Mouse (Mus musculus) brown adipose tissue, adult 24 weeks (tissue): ENCODE data around the gene Il5ra. TPM values are rescaled to one million over a fixed set of nuclear protein-coding genes. Genes with fewer than 3 reads are reported as not detected.

ENCODE experiments used
- H3K27ac ChIP-seq: fragments of 200-500 bp; replicated peaks from 2 replicates; pipeline ENCODE4 v1.5.1; 2012; ENCODE audit warnings: low read depth, mild to moderate bottlenecking, low read length
- H3K4me1 ChIP-seq: fragments of 200-500 bp; 2 replicates; pipeline ENCODE4 v1.6.1; 2012; ENCODE audit warnings: low read length, mixed read lengths; ENCODE audit not compliant: control insufficient read depth, insufficient read depth, insufficient read length
- H3K4me3 ChIP-seq: fragments of 200-500 bp; 2 replicates; pipeline ENCODE4 v1.5.1; 2012; ENCODE audit warnings: low read depth, mild to moderate bottlenecking, low read length, moderate library complexity; ENCODE audit not compliant: insufficient read depth
- polyA plus RNA-seq: library from polyadenylated mRNA; stranded (reverse); fragments of >200 nt; gene quantifications from 2 replicates; pipeline ENCODE4 v1.2.4, GENCODE M21; 2012; ENCODE audit not compliant: missing spikeins, insufficient read depth, insufficient read length

Gene Il5ra
- not detected in 2 replicates for polyA plus RNA-seq

DNA sequence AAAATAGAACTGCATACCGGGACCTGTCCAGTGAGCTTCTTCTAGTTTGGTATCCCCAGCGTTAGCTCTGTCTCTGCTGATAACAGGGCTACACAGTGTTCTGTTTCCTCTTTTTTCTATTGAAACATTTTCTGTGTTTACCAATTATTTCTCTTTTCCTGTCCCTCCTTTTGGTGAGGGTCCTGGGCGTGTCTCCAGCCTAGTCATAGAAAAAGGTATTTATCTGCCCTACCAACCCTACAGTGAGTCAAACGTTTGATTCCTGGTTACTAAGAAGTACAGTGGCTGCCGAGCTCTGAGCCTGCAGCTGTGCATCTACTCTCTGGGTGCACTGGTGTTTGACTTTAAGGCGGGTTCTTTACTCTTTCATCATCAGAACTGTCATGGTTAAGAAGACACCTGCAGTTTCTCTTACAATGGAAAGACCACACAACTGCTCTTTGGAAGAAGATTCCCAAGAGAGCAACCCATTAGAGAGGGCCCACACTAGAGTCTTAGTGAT, at the start of gene Il5ra:
Gene Il5ra (minus strand): TSS at position 151 of the 502 bp plus-strand sequence.
- H3K4me1 ChIP-seq = no peaks in the 10 kb centered on the region
- H3K27ac ChIP-seq = no peak within 1 kb of the TSS
- no peak within 1 kb of the TSS for H3K4me3 ChIP-seq

DNA sequence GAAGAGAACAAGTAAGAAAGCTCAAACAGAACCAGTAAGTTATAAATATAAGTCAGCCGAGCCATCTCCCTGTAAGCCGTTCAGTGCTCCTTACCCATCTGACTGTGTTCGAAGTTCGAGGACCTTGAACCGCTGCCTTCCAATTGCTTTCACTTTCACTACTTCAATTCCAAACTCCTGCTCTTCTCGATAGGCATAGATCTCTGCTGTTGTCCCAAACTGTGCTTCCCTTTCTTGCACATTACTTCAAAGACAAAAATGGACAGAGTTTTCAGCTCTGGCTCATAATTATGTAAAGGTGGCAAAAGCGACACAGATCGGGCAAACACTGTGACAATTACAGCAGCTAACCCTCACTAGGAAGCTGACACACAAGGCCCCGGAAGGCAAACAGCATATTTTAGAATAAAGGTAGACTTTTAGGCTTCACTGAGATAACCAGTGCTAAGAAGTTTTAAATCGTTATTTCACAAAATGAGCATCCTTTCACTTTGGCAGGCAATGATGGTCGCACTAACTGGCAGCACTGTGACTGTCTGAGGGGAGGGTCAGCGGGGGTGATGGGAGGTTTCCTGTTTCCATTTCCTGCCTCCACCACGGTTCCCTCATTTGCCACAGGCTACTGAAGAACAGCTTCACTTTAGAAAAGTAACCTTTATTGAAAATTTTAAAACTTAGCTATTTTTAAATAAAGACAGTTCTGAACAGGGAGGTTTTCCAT, 45.4 kb upstream of the Il5ra start:
- H3K4me1 ChIP-seq = peaks cover 2% of the 10 kb centered on the region; the same call in 1 of the 2 replicates
- no peak overlapping the region for H3K27ac ChIP-seq

DNA sequence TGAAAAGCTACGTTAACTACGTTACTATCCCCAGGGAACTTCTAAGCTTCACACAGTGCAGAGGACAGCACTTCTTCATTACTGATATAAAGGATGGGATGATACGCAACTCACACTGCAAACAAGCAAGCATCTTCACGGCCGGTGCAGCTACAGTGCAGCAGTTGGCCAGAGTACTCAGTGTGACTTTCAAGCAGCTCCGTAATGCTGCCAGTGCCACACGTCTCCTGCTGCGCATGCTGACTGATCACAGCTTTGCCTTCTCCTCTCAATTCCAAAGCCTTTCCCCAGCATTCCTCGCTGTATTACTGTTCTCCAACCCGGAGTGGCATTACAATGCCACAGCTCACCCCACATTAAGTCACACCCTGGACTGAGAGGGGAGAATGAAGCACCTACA, 44.8 kb upstream of the Il5ra start:
- H3K4me1 ChIP-seq = 0 out of 2 replicates have a peak, but pooled peaks cover 2% of the 10 kb centered on the region
- H3K4me3 ChIP-seq = no peak overlapping the region
- no peak overlapping the region for H3K27ac ChIP-seq

More for the DNA sequence above, 45.4 kb upstream of the Il5ra start:
- H3K4me3 ChIP-seq = no peak overlapping the region

DNA sequence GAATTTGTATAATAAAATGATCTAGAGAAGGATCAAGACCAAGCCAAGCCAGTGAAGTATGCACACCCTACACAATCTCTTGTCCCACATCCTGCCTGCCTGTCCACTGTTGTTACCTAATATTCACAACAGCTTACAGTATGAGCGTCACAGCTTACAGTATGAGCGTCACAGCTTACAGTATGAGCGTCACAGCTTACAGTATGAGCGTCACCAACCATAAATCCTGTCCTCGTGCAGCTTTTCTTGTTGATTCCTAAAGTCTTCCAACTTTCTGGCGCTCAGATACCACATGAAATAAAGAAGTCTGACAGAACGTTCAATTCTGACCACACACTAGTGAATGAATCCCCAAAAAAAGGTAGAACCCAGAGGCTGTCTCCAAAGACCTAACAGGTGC, 44.3 kb upstream of the Il5ra start:
- Histone ChIP-seq H3K27ac (no peak overlapping the region), H3K4me3 (no peak overlapping the region), H3K4me1 (no peaks in the 10 kb centered on the region)

DNA sequence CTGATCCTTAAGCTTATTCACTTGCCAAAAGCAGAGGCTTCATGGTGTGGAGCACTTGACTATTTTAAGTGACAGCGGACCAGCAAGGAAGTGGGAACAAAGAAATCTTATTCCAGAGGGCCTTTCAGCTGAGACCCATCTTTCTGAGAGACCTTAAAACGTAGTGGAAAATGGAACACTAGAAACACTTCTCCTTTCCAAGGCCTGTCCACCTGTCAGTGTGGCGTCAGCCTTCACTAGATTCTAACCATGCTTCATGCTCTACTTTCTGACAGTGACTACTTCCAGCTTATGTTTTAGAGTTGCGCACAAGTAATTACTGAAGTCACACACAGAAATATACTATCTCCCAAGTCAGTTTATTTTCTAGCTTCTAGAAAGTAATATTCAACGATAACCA, 43.6 kb upstream of the Il5ra start:
- H3K4me3 ChIP-seq = no peak overlapping the region
- no peak overlapping the region for H3K27ac ChIP-seq
- no peaks in the 10 kb centered on the region for H3K4me1 ChIP-seq

DNA sequence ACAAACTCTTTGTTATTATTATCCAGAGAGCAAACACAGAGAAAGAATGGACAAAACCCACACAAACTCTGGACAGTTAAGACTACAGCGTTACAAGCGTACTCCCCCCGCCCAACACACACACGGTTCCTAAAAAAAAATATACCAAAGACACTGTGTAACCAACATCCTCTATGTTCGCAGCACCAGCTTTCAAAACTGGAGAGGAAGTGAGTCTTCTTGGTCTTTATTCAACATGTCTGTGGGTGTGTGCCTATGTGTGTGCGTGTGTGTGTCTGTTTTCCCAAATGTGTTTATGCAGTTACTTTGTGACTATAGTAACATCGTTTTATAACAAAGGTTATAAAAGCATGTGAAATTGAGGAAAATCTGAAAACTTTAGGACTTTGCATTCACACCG, 42.6 kb upstream of the Il5ra start:
- Histone ChIP-seq H3K4me3 (no peak overlapping the region), H3K4me1 (no peaks in the 10 kb centered on the region), H3K27ac (no peak overlapping the region)

DNA sequence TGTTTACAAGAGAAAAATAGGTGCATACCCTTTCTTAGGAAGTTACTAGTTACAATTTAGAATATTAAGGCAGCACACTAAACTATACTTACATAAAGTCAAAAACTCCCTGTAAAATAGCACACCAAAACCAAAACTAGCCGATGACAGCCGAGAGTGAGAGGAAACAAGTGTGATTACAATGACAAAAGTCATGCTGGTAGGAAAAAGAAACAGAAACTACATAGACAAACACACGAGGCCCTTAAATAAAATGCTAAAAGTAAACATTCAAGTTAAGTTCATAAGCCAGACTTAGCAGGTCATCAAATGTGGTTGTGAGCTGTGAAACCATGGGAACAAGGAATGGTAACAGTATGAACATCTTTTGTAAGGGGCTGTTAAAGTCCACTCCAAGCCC, 38.3 kb upstream of the Il5ra start:
- no peak overlapping the region for H3K4me3 ChIP-seq
- no peaks in the 10 kb centered on the region for H3K4me1 ChIP-seq
- no peak overlapping the region for H3K27ac ChIP-seq

DNA sequence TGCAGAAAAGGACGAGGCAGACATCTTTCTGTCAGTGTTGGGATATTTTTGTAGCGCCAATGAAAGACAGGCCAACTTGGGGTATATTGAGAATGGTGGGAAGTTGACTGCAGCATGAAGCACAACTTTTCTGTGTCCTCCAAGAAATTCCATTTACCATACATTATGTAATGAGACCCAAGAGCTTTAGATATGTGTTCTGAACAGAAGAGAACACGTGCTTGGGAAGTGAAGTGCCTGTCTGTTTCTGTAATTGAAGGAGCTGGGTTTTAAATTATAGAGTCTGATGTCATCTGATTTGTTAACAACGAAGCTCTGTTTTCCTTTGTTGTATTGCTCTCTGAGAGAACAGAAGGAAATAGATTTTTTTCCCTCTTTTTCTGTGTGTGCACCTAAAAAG, 21.2 kb upstream of the Il5ra start:
- Histone ChIP-seq H3K27ac (no peak overlapping the region), H3K4me1 (no peaks in the 10 kb centered on the region), H3K4me3 (peak overlapping the region; percentile 70)

DNA sequence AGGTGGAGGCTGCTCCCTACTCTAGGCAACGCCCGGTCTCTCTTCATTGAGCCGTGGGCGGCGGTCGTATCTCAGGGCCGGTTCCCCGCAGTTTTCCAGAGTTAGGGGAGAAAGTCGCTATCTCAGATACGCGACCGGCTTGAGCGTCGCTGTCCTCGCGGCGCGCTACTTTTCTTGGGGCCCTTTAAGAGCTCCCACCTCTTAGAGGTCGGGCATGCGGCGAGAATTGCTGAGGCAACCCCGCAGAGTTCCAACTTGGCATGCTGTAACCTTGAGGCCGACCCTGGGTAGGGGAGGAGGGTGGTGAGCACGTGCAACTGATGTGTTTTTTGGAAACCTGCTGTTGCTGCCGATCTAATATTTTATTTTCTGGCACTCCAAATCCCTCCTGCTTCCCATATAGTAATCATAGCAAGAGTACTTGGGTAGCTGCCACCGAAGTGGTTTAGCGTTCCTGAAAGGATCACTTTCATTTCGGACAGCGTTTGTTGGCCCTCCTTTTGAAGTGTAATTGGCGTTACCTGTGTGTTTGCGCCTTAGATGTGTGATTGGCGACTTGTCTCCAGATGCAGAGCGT, 20.5 kb upstream of the Il5ra start:
- H3K27ac ChIP-seq = 0 out of 2 replicates have a peak overlapping the region, but pooled peaks have one; percentile 9
- no peaks in the 10 kb centered on the region for H3K4me1 ChIP-seq

DNA sequence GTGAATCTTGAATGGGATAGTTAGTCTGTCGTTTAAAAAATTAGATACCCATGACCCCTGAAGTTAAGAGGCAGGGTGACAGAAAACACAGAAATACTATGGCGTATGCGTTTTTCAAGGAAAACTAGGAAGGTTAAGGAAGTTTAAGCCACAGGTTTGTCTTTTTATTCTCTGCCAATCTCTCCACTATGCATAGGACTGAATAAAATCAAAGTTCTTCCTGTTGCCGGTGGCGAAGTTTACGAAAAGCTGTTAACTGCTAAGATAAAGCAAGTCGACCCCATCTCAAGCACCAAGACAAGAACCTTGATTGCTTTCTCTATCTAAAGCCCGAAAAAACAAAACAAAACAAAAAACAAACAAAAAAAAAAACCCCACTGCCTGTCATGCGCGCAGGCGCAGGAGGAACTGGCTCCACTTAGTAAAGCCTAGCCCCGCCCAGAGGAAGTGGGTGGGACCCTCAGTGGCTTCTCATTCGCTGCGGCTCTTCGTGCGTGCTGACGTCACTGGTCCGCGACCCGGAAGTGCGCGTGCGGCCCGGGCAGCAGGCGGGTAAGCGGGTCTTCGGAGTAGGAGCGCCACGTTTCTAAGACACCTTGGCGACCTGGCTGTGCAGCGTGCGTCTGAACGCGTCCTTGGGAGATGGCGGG, 19.9 kb upstream of the Il5ra start, which contains the start of gene Trnt1:
Gene Trnt1 (plus strand): TSS at position 481 of the 650 bp plus-strand sequence.
- Histone ChIP-seq H3K4me3 (peak within 1 kb of the TSS; percentile 70), H3K4me1 (no peaks in the 10 kb centered on the region), H3K27ac (peak within 1 kb of the TSS; percentile 65)

More for the DNA sequence above, 20.5 kb upstream of the Il5ra start:
- peak overlapping the region; percentile 70 for H3K4me3 ChIP-seq

DNA sequence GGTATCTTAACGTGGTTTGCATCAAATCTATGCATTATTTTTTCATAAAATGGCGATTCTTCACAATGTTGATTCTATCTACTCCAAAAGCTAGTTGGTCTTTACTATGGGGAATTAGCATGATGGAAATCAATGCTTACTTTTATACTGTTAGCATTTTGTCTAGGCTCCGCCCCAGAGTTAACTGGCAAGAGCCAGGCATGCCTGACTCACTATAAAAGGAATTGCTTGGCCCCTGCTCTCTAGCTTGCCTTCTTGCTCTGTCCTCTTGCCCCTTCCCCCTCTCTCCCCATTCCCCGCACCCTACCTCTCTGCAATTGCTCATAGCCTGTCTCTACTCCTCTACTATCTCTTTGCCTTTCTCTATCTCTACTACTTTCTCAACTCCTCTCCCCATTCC, 17.9 kb upstream of the Il5ra start:
- Histone ChIP-seq H3K4me1 (no peaks in the 10 kb centered on the region), H3K27ac (no peak overlapping the region), H3K4me3 (no peak overlapping the region)

DNA sequence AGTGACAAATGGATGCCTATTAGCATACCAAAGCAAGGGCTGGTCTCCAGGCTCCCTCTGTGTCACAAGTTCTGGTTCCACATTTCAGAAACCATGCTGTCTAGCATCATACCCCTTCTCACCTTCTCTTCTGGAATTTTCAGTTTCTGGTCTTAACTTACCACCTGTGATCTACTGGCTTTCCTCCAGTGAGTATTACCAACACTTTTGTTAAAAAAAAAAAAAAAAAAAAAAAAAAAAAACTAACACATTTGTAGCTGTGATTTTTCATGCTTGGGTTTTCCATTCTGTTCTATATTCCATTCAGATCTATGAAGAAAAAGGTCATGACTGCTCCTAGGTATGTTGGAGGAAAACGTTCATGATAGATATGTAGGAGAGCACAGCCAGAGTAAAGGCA, 17.1 kb upstream of the Il5ra start:
- Histone ChIP-seq H3K4me3 (no peak overlapping the region), H3K4me1 (no peaks in the 10 kb centered on the region), H3K27ac (no peak overlapping the region)

DNA sequence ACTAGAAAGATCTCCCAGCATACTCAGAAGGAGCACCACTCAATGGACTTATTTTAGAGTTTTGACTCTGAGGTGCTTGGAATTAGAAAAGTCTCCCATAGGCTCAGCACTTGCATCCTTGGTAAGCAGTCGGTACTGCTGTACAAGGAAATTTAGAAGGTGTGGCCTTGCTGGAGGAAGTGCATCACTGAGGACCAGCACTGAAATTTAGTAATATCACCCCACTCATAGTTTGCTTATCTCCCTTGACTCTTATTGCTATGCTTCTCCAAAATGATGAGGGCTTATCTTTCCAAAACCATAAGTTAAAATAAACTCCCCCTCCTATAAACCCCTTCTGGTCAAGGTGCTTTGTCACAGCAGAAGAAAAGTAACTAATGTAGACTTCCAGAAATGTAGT, 12.6 kb upstream of the Il5ra start:
- H3K4me1 ChIP-seq = no peaks in the 10 kb centered on the region
- H3K4me3 ChIP-seq = no peak overlapping the region
- H3K27ac ChIP-seq = no peak overlapping the region

DNA sequence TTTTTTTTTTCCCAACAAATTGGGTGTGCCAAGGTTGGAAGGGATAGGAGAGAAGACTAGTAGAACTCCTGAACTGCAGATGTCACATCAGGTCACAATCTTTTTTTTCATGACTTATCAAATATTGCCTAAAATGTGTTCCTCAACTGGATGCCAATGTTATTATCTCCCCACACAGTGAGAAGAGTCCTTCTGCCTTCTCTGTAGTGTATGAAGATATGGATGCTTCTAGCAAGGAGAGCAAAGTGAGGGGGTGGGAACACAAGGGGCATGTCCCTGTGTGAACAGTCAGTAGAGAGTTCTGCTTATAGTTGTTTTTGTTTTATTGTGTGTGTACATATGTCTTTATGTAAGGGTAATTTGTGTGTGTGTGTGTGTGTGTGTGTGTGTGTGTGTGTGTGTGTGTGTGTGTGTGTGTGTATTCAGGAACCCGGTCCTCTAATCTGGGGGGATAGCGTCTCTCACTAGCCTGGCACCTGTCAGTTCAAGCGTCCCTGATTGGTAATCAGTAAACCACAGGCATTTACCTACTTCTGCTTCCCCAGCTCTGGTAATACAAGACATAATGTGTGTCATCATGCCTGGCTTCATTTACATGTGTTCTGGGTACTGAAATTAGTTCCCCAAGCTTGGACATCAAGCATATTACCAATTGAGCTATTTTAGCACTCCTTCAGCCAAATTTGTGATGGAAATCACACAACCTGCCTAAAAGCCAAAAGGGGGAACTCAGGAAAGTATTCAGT, 11.8 kb upstream of the Il5ra start:
- H3K4me3 ChIP-seq = no peak overlapping the region
- H3K27ac ChIP-seq = no peak overlapping the region
- no peaks in the 10 kb centered on the region for H3K4me1 ChIP-seq

DNA sequence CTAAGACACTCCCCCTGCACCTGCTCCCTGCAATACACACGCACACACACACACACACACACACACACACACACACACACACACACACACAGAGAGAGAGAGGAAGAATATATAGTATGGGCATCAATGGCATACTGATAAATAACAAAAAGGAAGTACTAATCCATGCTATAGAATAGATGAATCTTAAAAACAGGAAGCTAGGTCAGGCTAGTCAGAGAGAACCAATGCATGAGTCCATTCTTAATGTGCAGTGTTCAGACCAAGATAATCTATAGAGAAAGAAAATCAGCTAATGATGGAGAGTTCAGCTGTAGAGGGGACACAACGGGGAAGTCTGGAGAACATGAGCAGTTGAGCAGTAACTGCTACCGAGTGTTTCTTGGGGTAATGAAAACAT, 9.5 kb upstream of the Il5ra start:
- H3K4me1 ChIP-seq = no peaks in the 10 kb centered on the region
- H3K27ac ChIP-seq = no peak overlapping the region
- H3K4me3 ChIP-seq = no peak overlapping the region
